Mouse (Mus musculus): ENCODE results near the gene Crtc2.

DNA sequence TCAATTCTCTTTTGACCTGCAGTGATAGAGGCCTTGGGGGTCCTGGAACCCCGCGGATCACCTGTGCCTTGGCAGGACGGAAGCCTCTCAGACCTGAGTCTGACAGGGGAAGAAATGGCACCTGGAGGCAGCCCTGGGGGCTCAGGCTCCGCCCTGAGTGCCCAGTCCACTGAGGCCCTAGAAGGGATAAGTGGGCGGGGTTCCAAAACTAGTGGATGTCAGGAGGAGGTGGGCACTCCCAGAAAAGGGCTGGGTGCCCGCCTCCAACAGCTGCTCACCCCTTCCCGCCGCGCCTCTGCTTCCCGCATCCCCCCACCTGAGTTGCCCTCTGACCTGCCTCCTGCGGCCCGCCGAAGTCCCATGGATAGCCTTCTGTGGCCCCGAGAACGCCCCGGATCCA is 22.9 kb downstream of the Crtc2 start:
- TF ChIP-seq ZNF384 (IDR thresholded peaks at IDR 0.05; ENCODE audit: low read depth, low read length): no peak
- TF ChIP-seq MAFK (IDR thresholded peaks at IDR 0.05; ENCODE audit: insufficient read depth, low read depth, low read length): no peak
- no peak for TF ChIP-seq ZC3H11A (IDR thresholded peaks at IDR 0.05; ENCODE audit: borderline replicate concordance, low read depth, low read length)
